Mouse (Mus musculus): ENCODE measurements around the gene Ephb2.

GRCm38 (mm10) chr4:136733217-136733865, 102.4 kb downstream of the Ephb2 start:
- TF ChIP-seq FLI1 (IDR thresholded peaks at IDR 0.05; ENCODE audit: low read length) (no peak), GATA1 (IDR thresholded peaks at IDR 0.05; ENCODE audit: borderline replicate concordance, low read length) (no peak)
